Mouse (Mus musculus): ENCODE results near the gene Slc37a1. TPM values are rescaled to one million over a fixed set of nuclear protein-coding genes. Genes with fewer than 3 reads are reported as not detected.

Gene Slc37a1
- total and polyA plus RNA-seq, 3 experiments, result 1.9 to 6.6 (median 2.2) TPM

- H3K27me3 ChIP-seq (replicated peaks), result peaks cover 41% of the 10 kb centered on the region
Measured at GRCm38 (mm10) chr17:31377961-31378360, 91.4 kb downstream of the Slc37a1 start.

GRCm38 (mm10) chr17:31378361-31378761 lies 91.8 kb downstream of the Slc37a1 start:
- dilution Hi-C loops (cut with MboI; ENCODE audit: extremely low pct_ligation_motif_present, extremely low pct_unique_long_range_greater_than_20kb, low sequenced_read_pairs) (no loop called here), in situ Hi-C loops (cut with MboI; ENCODE audit: low pct_ligation_motif_present, low pct_unique_long_range_greater_than_20kb, low sequenced_read_pairs) (loop anchor here (5.0 kb wide), 1 partner anchor 114 kb away; no protein-coding TSS in a partner anchor)
- H3K27ac ChIP-seq (ENCODE audit: insufficient read depth, low read depth), result no peak overlapping the region
- no peak overlapping the region for H3K4me3 ChIP-seq (replicated peaks in 1 of 3; ENCODE audit: low read depth in 2 of 3, low read length in 2 of 3, poor library complexity in 1 of 3)
- no peaks in the 10 kb centered on the region for H3K36me3 ChIP-seq (replicated peaks in 1 of 2; ENCODE audit: control insufficient read depth in 1 of 2, insufficient read depth in 1 of 2, low read length in 1 of 2)
- TF ChIP-seq SMC3 (IDR thresholded peaks at IDR 0.05; ENCODE audit: low read depth, low read length), result no peak
- no peak for TF ChIP-seq MAFK (IDR thresholded peaks at IDR 0.05; ENCODE audit: insufficient replicate concordance, low read length)
- TF ChIP-seq TBP (conservative IDR thresholded peaks at IDR 0.05; ENCODE audit: low read depth, low read length), result no peak
- no peak for TF ChIP-seq ZC3H11A (IDR thresholded peaks at IDR 0.05; ENCODE audit: low read depth, low read length)
- TF ChIP-seq JUND (conservative IDR thresholded peaks at IDR 0.05; ENCODE audit: low read depth, low read length), result no peak
- no peak for TF ChIP-seq PAX5 (IDR thresholded peaks at IDR 0.05; ENCODE audit: low read length)
- TF ChIP-seq MAZ (IDR thresholded peaks at IDR 0.05; ENCODE audit: low read depth, low read length), result no peak
- no peak overlapping the region for H3K9ac ChIP-seq (ENCODE audit: insufficient read depth, low read depth)
- no peak overlapping the region for H3K4me2 ChIP-seq (ENCODE audit: insufficient read depth, low read depth, poor library complexity, severe bottlenecking)
- H3K79me2 ChIP-seq (replicated peaks; ENCODE audit: control insufficient read depth, extremely low read depth, insufficient read depth, poor library complexity, severe bottlenecking), result no peaks in the 10 kb centered on the region
- no peak for DNase-seq (ENCODE audit: extremely low read depth)
- H3K4me1 ChIP-seq (ENCODE audit: control insufficient read depth in 1 of 2, insufficient read depth in 2 of 2), result no peaks in the 10 kb centered on the region
- peaks cover 43% of the 10 kb centered on the region for H3K27me3 ChIP-seq (replicated peaks)
- no peaks in the 10 kb centered on the region for H3K9me3 ChIP-seq (replicated peaks; ENCODE audit: low read length)

More at GRCm38 (mm10) chr17:31377961-31378360, 91.4 kb downstream of the Slc37a1 start:
- H3K79me2 ChIP-seq (replicated peaks; ENCODE audit: control insufficient read depth, extremely low read depth, insufficient read depth, poor library complexity, severe bottlenecking), result no peaks in the 10 kb centered on the region
- TF ChIP-seq RAD21 (IDR thresholded peaks at IDR 0.05; ENCODE audit: low read depth, low read length), result peak; percentile 78
- no peak for TF ChIP-seq MAZ (IDR thresholded peaks at IDR 0.05; ENCODE audit: low read depth, low read length)
- TF ChIP-seq ZMIZ1 (IDR thresholded peaks at IDR 0.05; ENCODE audit: low read depth, low read length), result no peak
- TF ChIP-seq CHD1 (IDR thresholded peaks at IDR 0.05; ENCODE audit: low read depth, low read length), result no peak
- TF ChIP-seq JUN (IDR thresholded peaks at IDR 0.05; ENCODE audit: insufficient read depth, low read depth, low read length), result no peak
- TF ChIP-seq MAFK (IDR thresholded peaks at IDR 0.05; ENCODE audit: insufficient replicate concordance, low read length), result no peak
- TF ChIP-seq ZC3H11A (IDR thresholded peaks at IDR 0.05; ENCODE audit: low read depth, low read length), result peak; percentile 41; the same call in 1 of the 2 replicates
- TF ChIP-seq SMC3 (IDR thresholded peaks at IDR 0.05; ENCODE audit: low read depth, low read length), result peak; percentile 92
- TF ChIP-seq POLR2AphosphoS2 (IDR thresholded peaks at IDR 0.05; ENCODE audit: low read depth, low read length), result no peak
- TF ChIP-seq MYC (IDR thresholded peaks at IDR 0.05; ENCODE audit: low read depth, low read length), result 0 out of 2 replicates have a peak, but pooled peaks have one; percentile 38
- TF ChIP-seq CTCF (conservative IDR thresholded peaks at IDR 0.05 in 1 of 2, IDR thresholded peaks at IDR 0.05 in 1 of 2; ENCODE audit: low read depth in 2 of 2, low read length in 2 of 2), result peak; percentile 40 to 85
- no peak for TF ChIP-seq CHD2 (IDR thresholded peaks at IDR 0.05; ENCODE audit: low read length)
- no peak for TF ChIP-seq ETS1 (conservative IDR thresholded peaks at IDR 0.05; ENCODE audit: low read depth, low read length)
- TF ChIP-seq POLR2A (IDR thresholded peaks at IDR 0.05; ENCODE audit: low read depth, low read length), result no peak
- peak; percentile 25; the same call in 1 of the 2 replicates for TF ChIP-seq NELFE (IDR thresholded peaks at IDR 0.05; ENCODE audit: low read depth, low read length)
- no peak overlapping the region for H3K27ac ChIP-seq (ENCODE audit: insufficient read depth, low read depth)
- H3K4me3 ChIP-seq (replicated peaks in 1 of 3; ENCODE audit: low read depth in 2 of 3, low read length in 2 of 3, poor library complexity in 1 of 3), result no peak overlapping the region
- dilution Hi-C loops (cut with MboI; ENCODE audit: extremely low pct_ligation_motif_present, extremely low pct_unique_long_range_greater_than_20kb, low sequenced_read_pairs), result no loop called here
- in situ Hi-C loops (cut with MboI; ENCODE audit: low pct_ligation_motif_present, low pct_unique_long_range_greater_than_20kb, low sequenced_read_pairs), result loop anchor here (5.0 kb wide), 1 partner anchor 114 kb away; no protein-coding TSS in a partner anchor
- H3K4me2 ChIP-seq (ENCODE audit: insufficient read depth, low read depth, poor library complexity, severe bottlenecking), result no peak overlapping the region
- no peaks in the 10 kb centered on the region for H3K9me3 ChIP-seq (replicated peaks; ENCODE audit: low read length)
- H3K9ac ChIP-seq (ENCODE audit: insufficient read depth, low read depth), result no peak overlapping the region
- no peaks in the 10 kb centered on the region for H3K4me1 ChIP-seq (ENCODE audit: control insufficient read depth in 1 of 2, insufficient read depth in 2 of 2)
- peak; percentile 64 for DNase-seq (ENCODE audit: extremely low read depth)
- no peaks in the 10 kb centered on the region for H3K36me3 ChIP-seq (replicated peaks in 1 of 2; ENCODE audit: control insufficient read depth in 1 of 2, insufficient read depth in 1 of 2, low read length in 1 of 2)
